Mouse (Mus musculus): Measurements from ENCODE around the gene Cd160. TPM values are rescaled to one million over a fixed set of nuclear protein-coding genes. Genes with fewer than 3 reads are reported as not detected.

Gene Cd160
- not detected in 2 replicates for total RNA-seq (2021)
- long read RNA-seq, experiment 1 = 0 reads
- long read RNA-seq, experiment 2 = 0 reads

GRCm38 (mm10) chr3:96828984-96829383 lies at the start of gene Cd160, which contains the start of gene Pdzk1:
TSS of gene Cd160 (minus strand) at chr3:96829351.
TSS of gene Pdzk1 (plus strand) at chr3:96829284.
- no peak for DNase-seq

DNA sequence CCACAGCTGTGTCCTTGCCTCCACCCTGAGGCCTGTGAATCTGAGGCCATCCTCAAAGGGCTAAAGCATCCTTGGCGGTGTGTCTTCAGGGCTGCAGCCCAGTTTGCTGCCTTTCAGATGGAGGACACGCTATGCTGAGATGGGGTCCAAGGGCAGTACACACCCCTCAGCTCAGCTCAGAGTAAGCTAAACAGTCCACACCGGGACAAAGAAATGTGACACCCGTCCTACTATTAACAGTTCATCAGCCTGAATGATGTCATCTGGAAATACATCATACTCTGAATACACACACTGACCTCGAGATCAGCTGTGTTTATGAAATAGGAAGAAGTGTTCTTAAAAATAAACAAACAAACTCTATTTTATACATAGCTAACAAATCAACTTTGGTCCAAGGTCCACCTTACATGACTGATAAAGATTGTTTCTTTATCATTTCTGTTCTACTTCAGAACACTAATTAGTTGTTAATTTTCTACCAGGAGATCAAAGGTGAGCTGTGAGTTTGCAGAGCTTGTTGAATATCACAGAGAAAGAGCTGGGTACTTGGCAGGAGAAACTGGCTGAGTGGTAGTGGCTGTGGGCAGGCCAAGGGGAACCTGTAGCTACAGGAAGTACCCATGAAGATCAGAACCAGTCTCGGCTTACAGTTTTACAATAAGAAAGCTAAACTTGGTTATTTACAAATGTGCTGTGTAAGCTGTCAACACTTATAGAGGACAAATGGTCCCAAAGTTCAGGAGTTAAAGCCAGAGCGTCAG lies 45.8 kb upstream of the Cd160 start:
- DNase-seq = no peak

- DNase-seq = no peak
Observed at GRCm38 (mm10) chr3:96872501-96872900, 43.4 kb upstream of the Cd160 start.

DNA sequence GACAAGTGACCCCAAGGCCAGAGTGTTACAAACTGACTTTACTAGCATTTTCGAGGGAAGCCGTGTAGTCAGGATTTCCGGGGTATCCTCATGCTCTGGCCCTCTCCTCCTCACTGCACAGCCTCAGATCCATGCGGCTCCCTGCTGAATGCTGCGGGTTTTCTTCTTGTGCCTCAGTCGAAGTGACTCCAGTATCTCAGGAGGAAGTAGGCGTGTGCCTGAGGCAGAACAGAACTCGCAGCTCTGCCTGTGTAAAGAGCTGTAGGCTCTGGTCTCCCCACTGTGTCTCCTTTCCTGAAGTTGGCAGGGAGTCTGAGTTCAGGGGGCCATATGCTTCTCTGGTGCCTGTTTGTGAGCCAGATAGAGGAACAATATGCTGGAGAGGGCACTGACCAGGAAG lies 41.9 kb upstream of the Cd160 start:
- no peak for DNase-seq

GRCm38 (mm10) chr3:96870270-96870669 lies 41.1 kb upstream of the Cd160 start:
- no peak for DNase-seq

GRCm38 (mm10) chr3:96869091-96869490 lies 39.9 kb upstream of the Cd160 start:
- no peak for DNase-seq

GRCm38 (mm10) chr3:96868566-96868965 lies 39.4 kb upstream of the Cd160 start:
- no peak for DNase-seq

DNA sequence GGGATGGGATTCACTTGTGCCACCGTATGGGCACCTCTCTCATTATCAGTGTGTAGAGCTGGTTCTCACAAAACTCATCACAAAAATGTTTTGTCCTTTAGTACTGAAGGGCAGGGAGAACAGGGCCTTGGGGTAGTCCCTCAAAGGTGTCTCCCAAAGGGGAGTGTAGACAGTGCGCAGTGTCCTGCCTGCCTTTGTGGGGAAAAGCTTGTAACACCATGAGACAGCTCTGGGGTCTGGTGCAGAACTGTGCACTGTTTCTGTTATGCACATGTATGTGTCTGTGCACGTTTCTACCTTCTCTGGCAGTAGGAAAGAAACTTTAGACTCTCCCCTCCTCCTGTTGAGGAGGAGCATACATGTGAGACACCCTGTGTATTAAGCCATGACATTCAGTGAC lies 38.7 kb upstream of the Cd160 start:
- DNase-seq = no peak

- DNase-seq = no peak
Observed at GRCm38 (mm10) chr3:96860498-96860897, 31.3 kb upstream of the Cd160 start.

DNA sequence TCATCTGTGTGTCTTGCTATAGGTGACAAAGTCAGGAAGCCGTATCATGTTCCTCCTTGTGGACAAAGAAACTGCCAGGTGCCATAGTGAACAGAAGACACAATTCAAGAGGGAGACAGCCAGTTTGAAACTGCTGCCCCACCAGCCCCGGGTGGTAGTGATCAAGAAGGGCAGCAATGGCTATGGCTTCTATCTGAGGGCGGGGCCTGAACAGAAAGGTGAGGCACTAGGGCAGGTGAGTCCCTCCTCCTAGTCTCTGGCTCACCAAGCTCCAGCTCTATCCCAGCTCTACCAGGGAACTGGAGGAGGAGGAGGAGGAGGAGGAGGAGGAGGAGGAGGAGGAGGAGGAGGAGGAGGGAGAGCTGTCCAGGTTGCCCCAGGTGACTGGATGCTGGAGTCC lies 26.7 kb upstream of the Cd160 start:
- DNase-seq = no peak

- no peak for DNase-seq
Observed at GRCm38 (mm10) chr3:96854376-96854775, 25.2 kb upstream of the Cd160 start.

GRCm38 (mm10) chr3:96852561-96852960 lies 23.4 kb upstream of the Cd160 start:
- no peak for DNase-seq

DNA sequence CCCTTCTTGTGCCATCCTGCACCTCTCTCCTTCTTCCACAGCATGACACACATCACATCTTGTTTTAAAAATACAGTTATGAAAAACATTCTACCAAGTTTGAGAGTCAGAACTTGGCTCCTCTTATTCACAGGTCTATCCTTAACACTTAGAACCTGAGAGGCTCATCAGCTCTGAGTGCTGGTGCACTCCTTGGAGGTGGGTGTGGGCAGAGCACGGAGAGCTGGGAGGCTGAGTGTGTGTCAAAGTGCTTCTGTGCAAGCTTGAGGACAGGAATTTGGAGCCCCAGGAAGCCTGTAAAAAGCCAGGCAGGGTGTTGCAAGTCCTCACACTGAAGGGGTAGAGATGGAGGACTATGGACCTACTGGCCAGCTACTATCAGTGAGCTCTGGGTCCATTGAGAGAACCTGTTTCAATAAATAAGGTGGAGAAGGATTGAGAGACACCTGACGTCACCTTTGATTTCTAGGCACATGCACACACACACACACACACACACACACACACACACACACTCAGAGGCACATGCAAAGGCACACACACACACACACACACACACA lies 20.1 kb upstream of the Cd160 start:
- no peak for DNase-seq

DNA sequence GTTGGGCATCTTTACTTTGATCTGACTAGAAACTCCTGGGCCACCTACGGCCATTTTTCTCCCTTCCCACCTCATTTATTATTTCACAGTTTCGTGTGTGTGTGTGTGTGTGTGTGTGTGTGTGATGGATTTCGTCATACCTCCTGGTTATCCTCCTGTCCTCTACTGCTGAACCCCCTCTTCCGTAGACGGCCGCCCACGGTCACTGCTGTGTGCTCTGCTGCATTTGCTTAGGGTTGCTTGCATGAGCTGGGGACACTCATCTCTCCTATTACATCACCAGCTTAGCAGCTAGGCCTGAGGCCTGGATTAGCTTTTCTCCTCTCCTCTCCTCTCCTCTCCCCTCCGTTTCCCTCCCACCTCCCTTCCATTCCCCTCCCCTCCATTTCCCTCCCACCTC lies 19.3 kb upstream of the Cd160 start:
- no peak for DNase-seq

- DNase-seq = no peak
Observed at GRCm38 (mm10) chr3:96847661-96848060, 18.5 kb upstream of the Cd160 start.

GRCm38 (mm10) chr3:96846985-96847384 lies 17.8 kb upstream of the Cd160 start:
- DNase-seq = no peak

- peak; percentile 48 for DNase-seq
Observed at GRCm38 (mm10) chr3:96845806-96846205, 16.7 kb upstream of the Cd160 start.

DNA sequence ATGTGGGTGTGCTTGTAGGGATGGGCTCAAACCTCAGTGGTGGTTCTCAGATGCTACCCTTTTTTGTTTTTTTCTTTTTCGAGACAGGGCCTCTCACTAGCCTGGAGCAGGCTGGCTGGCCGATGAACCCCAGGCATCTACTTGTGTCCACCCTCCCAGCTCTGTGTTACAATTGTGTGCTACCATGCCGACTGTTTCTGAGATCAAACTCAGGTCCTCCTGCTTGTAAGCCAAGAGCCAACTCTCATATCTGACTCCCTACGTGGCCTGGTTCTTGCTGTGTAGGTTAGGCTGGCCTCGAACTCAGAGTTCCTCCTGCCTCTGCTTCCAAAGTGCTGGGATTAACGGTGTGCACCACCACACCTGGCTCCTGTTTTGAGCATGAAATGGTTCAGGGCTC lies 16.0 kb upstream of the Cd160 start:
- no peak for DNase-seq

GRCm38 (mm10) chr3:96838996-96839645 lies 10.0 kb upstream of the Cd160 start:
- DNase-seq = no peak

DNA sequence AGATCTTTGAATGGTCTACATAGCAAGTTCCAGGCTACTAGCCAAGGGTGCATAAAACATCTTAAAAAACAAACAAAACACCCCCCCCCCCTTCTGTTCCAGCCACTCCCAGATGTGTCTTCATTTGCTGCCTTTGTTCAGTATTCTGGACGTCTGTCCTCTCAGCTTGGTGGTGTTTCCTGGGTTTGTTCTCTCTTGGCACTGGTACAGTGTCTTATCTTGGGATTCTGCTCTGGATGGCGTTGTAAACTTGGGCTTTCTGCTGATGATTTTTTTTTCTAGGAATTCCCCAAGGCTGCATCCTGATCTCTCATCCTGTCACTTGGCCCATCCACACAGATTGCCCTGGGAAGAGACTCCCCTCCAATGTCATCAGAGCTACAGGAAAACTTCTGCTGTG lies 7.3 kb upstream of the Cd160 start:
- no peak for DNase-seq

- no peak for DNase-seq
Observed at GRCm38 (mm10) chr3:96834587-96835348, 5.6 kb upstream of the Cd160 start.

DNA sequence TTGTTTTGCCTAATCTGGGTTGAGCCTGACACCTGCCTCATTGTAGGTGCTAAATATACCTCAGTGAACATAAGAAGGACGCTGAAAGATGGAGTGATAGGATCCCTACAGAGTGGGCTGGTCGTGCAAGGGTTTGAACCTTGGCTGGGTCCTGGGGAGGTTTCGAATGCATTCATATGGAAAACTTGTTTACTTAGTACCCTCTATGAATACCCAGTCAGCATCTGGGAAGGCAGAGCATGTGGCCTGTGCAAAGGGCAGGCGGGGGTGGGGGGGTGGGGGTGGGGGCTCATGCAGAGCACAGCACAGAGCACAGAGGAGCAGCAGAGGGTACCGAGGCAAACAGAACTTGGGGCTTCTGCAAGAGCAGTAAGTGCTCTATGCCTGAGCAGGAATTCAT lies 3.8 kb upstream of the Cd160 start:
- no peak for DNase-seq

DNA sequence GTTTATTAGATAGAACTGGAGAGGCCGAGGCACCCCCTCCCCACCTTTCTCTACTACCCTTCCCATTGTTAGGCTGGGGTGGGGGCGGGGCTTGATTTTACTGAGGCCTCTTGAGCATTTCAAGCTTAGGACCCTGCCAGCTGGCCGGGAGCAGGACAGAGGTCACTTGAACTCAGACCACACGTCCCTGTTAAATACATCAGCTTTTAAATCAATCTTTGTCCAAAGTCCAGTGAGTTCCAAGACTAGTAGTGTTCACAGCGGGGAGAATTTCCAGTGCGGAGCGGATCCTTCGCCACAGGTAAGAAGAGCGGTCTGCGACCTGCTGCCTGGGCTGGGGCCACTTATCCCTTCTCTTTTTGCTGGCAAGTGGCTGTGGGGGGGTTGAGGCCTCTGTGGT lies 705 bp upstream of the Cd160 start:
- DNase-seq = no peak
